Mouse (Mus musculus) lung, embryonic 14.5 days (tissue): ENCODE results near the gene Ccin. TPM values are rescaled to one million over a fixed set of nuclear protein-coding genes. Genes with fewer than 3 reads are reported as not detected.

Experiments
- ATAC-seq: fragments of 200-750 bp; cut with Nextera tagmentation; 2 replicates; pipeline ENCODE4 v1.8.0; 2017; ENCODE audit warnings: mild to moderate bottlenecking, moderate TSS enrichment, moderate library complexity; ENCODE audit not compliant: insufficient read depth
- DNase-seq: peaks from one replicate; pipeline ENCODE4 v3.0.0-alpha.2; 2015
- H3K27ac ChIP-seq: fragments of 300-500 bp; sonication (generic); 2 replicates; pipeline ENCODE4 v1.5.1; 2014; ENCODE audit warnings: low read depth, mild to moderate bottlenecking, moderate library complexity
- H3K27me3 ChIP-seq: fragments of 300-500 bp; sonication (generic); 2 replicates; pipeline ENCODE4 v1.6.1; 2014; ENCODE audit warnings: low read length, control low read depth; ENCODE audit not compliant: insufficient read depth
- H3K36me3 ChIP-seq: fragments of 300-500 bp; sonication (generic); 2 replicates; pipeline ENCODE4 v1.6.1; 2014; ENCODE audit warnings: control low read depth; ENCODE audit not compliant: insufficient read depth
- H3K4me1 ChIP-seq: fragments of 300-500 bp; sonication (generic); 2 replicates; pipeline ENCODE4 v1.6.1; 2014; ENCODE audit warnings: antibody characterized with exemption, control low read depth; ENCODE audit not compliant: insufficient read depth
- H3K4me2 ChIP-seq: fragments of 300-500 bp; sonication (generic); 2 replicates; pipeline ENCODE4 v1.6.1; 2014; ENCODE audit warnings: mild to moderate bottlenecking
- H3K4me3 ChIP-seq: fragments of 300-500 bp; sonication (generic); 2 replicates; pipeline ENCODE4 v1.5.1; 2014; ENCODE audit warnings: low read depth, low read length
- H3K9ac ChIP-seq: fragments of 300-500 bp; sonication (generic); 2 replicates; pipeline ENCODE4 v1.6.1; 2014
- H3K9me3 ChIP-seq: fragments of 300-500 bp; sonication (generic); 2 replicates; pipeline ENCODE4 v1.6.1; 2016; ENCODE audit warnings: low read depth, low read length, control low read depth
- CTCF ChIP-seq: IDR thresholded peaks from 2 replicates; pipeline ENCODE4 v1.5.1; 2016; ENCODE audit warnings: antibody characterized with exemption, low read depth
- WGBS: fragments of 180-500 bp; shearing (Covaris S2); extraction: QIAGEN DNeasy Blood & Tissue Kit; methylation state at CpG from one replicate; pipeline ENCODE4 v1.1.7; 2014; 5-methylcytosine and 5-hydroxymethylcytosine counted together
- polyA plus RNA-seq: library from polyadenylated mRNA; unstranded; fragments of >200 nt; fragmentation: Nextera tagmentation; extraction: Ambion mirVana; gene quantifications from 2 replicates; pipeline ENCODE4 v1.2.1, GENCODE M21; 2014

Gene Ccin
- polyA plus RNA-seq, 1 experiment from 2014 or later, result not detected

DNA sequence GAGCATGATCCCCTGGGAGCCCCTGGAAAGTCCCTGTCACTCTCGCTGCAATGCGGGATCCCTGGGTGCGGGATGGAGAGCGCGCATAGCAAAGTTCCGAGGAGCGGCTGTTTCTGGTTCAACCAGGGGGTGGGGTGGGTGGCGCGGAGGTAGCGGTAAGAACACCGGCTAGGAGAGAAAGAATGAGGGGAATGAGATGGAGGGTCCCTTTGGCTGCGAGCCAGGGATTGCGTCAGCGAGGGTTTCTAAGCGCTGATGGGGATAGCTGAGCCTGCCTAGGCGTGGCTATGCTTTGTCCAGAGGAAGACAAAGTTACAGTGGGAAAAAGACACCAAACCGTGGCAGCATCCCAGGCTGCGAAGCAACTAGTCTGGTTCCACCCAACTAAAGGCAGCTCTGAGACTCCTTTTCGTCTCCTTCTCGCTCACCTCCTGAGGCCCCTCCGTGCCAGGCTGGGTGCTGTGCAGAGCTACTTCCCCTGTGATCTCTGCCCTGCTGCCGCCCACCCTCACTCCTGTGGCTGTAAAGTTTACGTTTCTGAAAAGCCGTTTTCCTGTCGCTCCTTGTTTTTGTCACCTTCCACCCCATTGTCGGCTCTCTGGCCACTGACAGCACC is 25.3 kb upstream of the Ccin start:
- Histone ChIP-seq H3K4me3 (peak overlapping the region; percentile 65), H3K27ac (peak overlapping the region; percentile 90), H3K9ac (peak overlapping the region; percentile 68), H3K4me2 (peak overlapping the region; percentile 92), H3K36me3 (no peaks in the 10 kb centered on the region), H3K9me3 (no peaks in the 10 kb centered on the region), H3K27me3 (no peaks in the 10 kb centered on the region), H3K4me1 (peaks cover 10% of the 10 kb centered on the region)
- WGBS, result under 1% methylated on average over 26 of the region's 26 CpGs
- TF ChIP-seq CTCF, result no peak
- peak; percentile 94 for DNase-seq
- ATAC-seq, result peak; percentile 74

DNA sequence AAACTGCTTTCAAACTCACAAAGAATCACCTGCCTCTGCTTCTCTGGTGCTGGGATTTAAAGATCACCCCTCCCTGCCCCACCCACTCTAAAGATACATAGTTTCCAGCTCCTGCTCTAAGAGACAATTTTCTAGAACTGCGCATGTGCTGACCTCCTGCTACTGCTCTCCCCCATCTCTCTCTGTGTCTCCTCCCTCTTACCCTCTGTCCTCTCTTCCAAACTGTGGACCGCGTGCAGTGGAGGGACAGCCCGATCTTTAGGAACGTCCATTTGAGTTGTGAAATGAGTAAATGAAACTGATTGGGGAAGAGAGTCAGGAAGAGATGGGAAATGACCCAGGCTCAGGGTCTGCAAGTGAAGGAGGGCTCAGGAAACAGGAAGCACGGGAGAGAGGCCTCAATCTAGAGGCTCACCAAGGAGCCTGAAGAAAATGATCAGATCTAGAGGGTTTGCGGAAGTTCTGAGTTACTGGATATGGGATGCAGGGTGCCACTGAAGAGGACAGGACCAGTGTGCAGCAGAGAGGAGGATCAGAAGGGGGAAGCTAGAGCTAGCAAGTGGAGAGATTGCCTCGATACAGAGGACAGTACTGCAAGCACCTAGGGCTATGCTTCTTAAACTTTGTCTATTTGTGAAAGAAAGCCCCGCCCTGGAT is 23.6 kb upstream of the Ccin start:
- ATAC-seq, result no peak
- DNase-seq, result no peak
- no peaks in the 10 kb centered on the region for H3K36me3 ChIP-seq
- no peak overlapping the region for H3K9ac ChIP-seq
- 49% methylated on average over 9 of the region's 9 CpGs for WGBS
- no peaks in the 10 kb centered on the region for H3K27me3 ChIP-seq
- TF ChIP-seq CTCF, result no peak
- peak overlapping the region; percentile 3; the same call in 1 of the 2 replicates for H3K4me3 ChIP-seq
- peaks cover 13% of the 10 kb centered on the region for H3K4me1 ChIP-seq
- H3K4me2 ChIP-seq, result peak overlapping the region; percentile 92
- no peaks in the 10 kb centered on the region for H3K9me3 ChIP-seq
- H3K27ac ChIP-seq, result no peak overlapping the region

DNA sequence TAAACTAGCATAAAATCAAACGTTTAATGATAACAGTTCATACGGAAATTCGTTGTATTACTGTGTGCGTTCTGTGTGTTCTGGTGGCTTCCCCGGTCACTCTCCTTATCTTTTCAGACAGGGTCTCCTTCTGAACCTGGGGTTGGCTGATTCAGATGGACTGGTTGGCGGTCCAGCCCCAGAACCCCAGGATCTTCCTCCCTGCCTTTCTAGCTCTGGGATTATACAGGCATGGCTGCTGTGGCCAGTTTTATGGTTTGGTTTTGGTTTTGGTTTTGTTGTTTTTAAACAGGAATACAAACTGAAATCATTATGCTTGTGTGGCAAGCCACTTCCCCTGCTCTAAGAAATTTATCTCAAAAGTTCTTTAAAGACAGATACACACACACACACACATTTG is 23.1 kb upstream of the Ccin start:
- H3K27ac ChIP-seq, result no peak overlapping the region

DNA sequence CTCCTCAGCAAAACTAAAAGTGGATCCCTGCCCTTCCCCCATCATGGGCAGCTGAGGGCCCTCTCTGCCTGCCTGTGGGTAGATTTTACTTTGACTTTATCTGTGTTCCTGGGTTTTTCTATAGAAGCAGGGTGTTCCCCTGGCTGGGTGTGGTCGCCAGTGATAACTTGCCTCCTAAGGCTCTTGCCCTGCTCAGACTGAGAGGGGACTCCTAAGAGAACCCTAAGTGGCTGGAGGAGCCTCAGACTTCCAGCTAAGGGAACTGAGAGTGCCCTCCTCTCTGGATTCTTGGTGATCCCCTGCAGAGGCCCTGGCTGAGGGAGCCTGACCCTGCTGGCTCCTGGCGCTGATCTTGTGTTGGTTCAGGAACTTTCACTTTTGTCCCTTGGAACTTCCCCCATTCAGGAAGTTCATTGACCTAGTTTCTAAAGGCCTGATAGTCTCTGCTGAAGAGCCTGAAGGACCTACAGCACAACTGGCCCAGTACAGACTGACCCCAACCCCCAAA is 18.9 kb upstream of the Ccin start:
- DNase-seq, result no peak
- 38% methylated on average over 2 of the region's 2 CpGs for WGBS
- TF ChIP-seq CTCF, result no peak

More for the DNA sequence above, 23.1 kb upstream of the Ccin start:
- Histone ChIP-seq H3K4me3 (no peak overlapping the region), H3K4me1 (peaks cover 18% of the 10 kb centered on the region), H3K9ac (no peak overlapping the region), H3K27me3 (no peaks in the 10 kb centered on the region), H3K36me3 (no peaks in the 10 kb centered on the region), H3K9me3 (no peaks in the 10 kb centered on the region), H3K4me2 (peak overlapping the region; percentile 92)
- TF ChIP-seq CTCF, result no peak
- DNase-seq, result no peak
- WGBS, result 81% methylated on average over 6 of the region's 6 CpGs
- ATAC-seq, result no peak

DNA sequence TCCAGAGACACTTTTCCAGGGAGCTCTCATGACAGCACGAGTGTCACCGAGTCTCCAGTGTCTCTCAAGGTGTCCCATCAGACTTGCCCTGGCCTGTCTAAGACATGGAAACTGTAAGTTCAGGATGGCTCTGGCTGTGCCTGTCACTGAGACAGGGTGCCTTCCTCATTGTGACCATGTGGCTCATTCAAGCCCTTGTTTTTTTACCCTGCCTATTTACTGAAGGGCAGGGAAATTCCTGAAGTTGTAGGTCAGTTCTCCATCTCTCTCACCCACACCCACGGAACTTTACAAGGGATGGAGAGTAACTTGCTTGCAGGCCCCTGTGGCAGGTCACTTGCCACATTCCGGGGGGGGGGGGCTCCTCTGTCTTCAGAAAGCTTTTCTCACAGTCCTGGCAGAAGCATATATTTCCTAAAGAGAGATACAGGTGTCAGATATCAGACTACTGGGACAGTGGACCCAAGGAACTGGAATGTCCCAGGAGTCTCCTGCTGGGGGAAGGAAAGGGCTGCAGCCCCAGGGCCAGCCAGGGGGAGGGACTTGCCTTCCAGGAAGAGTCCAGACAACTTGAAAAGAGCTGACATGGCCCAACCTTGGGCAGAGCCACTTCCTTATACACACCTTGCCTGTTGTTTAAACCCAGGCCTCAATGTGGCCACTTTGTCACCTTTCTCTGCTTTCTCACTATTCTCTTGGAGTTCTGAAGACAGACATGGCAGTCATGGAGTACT is 18.2 kb upstream of the Ccin start:
- H3K9me3 ChIP-seq, result no peaks in the 10 kb centered on the region
- ATAC-seq, result no peak; the same call in 1 of the 2 replicates
- no peak overlapping the region for H3K4me3 ChIP-seq
- H3K4me2 ChIP-seq, result no peak overlapping the region
- no peak for TF ChIP-seq CTCF
- peak overlapping the region; percentile 38; the same call in 1 of the 2 replicates for H3K27ac ChIP-seq
- WGBS, result 35% methylated on average over 4 of the region's 4 CpGs
- H3K36me3 ChIP-seq, result no peaks in the 10 kb centered on the region
- no peak overlapping the region for H3K9ac ChIP-seq
- peaks cover 18% of the 10 kb centered on the region; the same call in 1 of the 2 replicates for H3K4me1 ChIP-seq
- no peaks in the 10 kb centered on the region for H3K27me3 ChIP-seq
- no peak for DNase-seq

More for the DNA sequence above, 18.9 kb upstream of the Ccin start:
- Histone ChIP-seq H3K4me1 (peaks cover 18% of the 10 kb centered on the region; the same call in 1 of the 2 replicates), H3K4me3 (no peak overlapping the region), H3K9me3 (no peaks in the 10 kb centered on the region), H3K27me3 (no peaks in the 10 kb centered on the region), H3K36me3 (no peaks in the 10 kb centered on the region), H3K27ac (peak overlapping the region; percentile 21; the same call in 1 of the 2 replicates), H3K4me2 (no peak overlapping the region; the same call in 1 of the 2 replicates), H3K9ac (no peak overlapping the region)
- ATAC-seq, result no peak

DNA sequence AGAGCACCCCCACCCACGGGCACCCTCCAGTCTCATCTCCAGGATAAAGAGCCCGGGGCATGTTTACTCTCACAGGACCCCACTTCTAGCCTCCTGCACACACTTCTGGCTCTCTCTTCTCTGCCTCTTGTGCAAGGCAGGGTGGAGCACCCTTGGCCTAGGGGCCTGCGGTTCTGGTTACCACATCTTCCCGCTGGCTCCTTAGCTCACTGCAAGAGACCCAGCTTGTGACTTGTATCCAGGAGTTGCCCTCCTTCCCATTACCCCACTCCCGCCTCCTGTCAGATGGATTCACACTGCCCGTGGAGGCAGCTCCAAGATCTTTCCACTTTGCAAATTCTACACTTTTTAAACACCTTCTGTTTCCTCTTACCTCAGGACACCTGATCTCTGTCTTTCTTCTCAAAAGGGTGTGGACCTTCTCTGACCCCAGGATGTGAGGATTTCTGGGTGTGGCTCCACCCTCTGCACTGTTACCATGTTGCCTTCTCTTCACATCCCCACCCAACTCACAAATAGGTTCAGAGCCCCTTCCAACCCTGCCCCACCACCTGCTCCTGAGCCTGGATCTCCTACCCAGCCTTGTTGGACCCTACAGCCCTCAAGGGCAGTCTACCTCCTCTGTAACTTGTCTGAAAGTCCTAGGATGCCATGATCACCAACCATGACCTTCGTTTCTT is 17.3 kb upstream of the Ccin start:
- no peaks in the 10 kb centered on the region for H3K27me3 ChIP-seq
- no peak overlapping the region for H3K27ac ChIP-seq
- TF ChIP-seq CTCF, result no peak
- no peak overlapping the region for H3K4me2 ChIP-seq
- no peak for ATAC-seq
- H3K4me3 ChIP-seq, result no peak overlapping the region
- no peaks in the 10 kb centered on the region for H3K9me3 ChIP-seq
- H3K36me3 ChIP-seq, result peaks cover 5% of the 10 kb centered on the region; the same call in 1 of the 2 replicates
- no peak overlapping the region for H3K9ac ChIP-seq
- no peak for DNase-seq
- 67% methylated on average over 7 of the region's 7 CpGs for WGBS
- H3K4me1 ChIP-seq, result peaks cover 18% of the 10 kb centered on the region; the same call in 1 of the 2 replicates
